Mouse (Mus musculus) embryonic facial prominence, embryonic 15.5 days (tissue): ENCODE results near the gene Flvcr1. TPM values are rescaled to one million over a fixed set of nuclear protein-coding genes. Genes with fewer than 3 reads are reported as not detected.

Source experiments
- ATAC-seq: fragments of 200-750 bp; cut with Nextera tagmentation; 2 replicates; pipeline ENCODE4 v1.8.0; 2017; ENCODE audit warnings: low read depth, moderate TSS enrichment; ENCODE audit not compliant: insufficient number of reproducible peaks, low FRiP score, low TSS enrichment
- H3K27ac ChIP-seq: fragments of 300-500 bp; sonication (generic); replicated peaks from 2 replicates; pipeline ENCODE4 v1.5.1; 2015; ENCODE audit warnings: mild to moderate bottlenecking, inconsistent platforms
- H3K27me3 ChIP-seq: fragments of 300-500 bp; sonication (generic); 2 replicates; pipeline ENCODE4 v1.6.1; 2015; ENCODE audit warnings: inconsistent platforms
- H3K36me3 ChIP-seq: fragments of 300-500 bp; sonication (generic); 2 replicates; pipeline ENCODE4 v1.6.1; 2015; ENCODE audit warnings: mild to moderate bottlenecking, inconsistent platforms
- H3K4me1 ChIP-seq: fragments of 300-500 bp; sonication (generic); 2 replicates; pipeline ENCODE4 v1.6.1; 2015; ENCODE audit warnings: inconsistent platforms
- H3K4me2 ChIP-seq: fragments of 300-500 bp; sonication (generic); replicated peaks from 2 replicates; pipeline ENCODE4 v1.6.1; 2015; ENCODE audit warnings: mild to moderate bottlenecking, inconsistent platforms
- H3K4me3 ChIP-seq: fragments of 300-500 bp; sonication (generic); replicated peaks from 2 replicates; pipeline ENCODE4 v1.5.1; 2015; ENCODE audit warnings: mild to moderate bottlenecking, inconsistent platforms
- H3K9ac ChIP-seq: fragments of 300-500 bp; sonication (generic); 2 replicates; pipeline ENCODE4 v1.6.1; 2015; ENCODE audit warnings: inconsistent platforms
- H3K9me3 ChIP-seq: fragments of 300-500 bp; sonication (generic); replicated peaks from 2 replicates; pipeline ENCODE4 v1.6.1; 2016; ENCODE audit warnings: inconsistent platforms
- WGBS: fragments of 180-500 bp; shearing (Covaris S2); methylation state at CpG from one replicate; pipeline ENCODE4 v1.1.7; 2015; 5-methylcytosine and 5-hydroxymethylcytosine counted together
- polyA plus RNA-seq: library from polyadenylated mRNA; unstranded; fragments of >200 nt; fragmentation: Nextera tagmentation; extraction: Ambion mirVana; gene quantifications from 2 replicates; pipeline ENCODE4 v1.2.1, GENCODE M21; 2015

The Flvcr1 gene
- polyA plus RNA-seq = 5.7 and 5.9 TPM in 2 replicates

DNA sequence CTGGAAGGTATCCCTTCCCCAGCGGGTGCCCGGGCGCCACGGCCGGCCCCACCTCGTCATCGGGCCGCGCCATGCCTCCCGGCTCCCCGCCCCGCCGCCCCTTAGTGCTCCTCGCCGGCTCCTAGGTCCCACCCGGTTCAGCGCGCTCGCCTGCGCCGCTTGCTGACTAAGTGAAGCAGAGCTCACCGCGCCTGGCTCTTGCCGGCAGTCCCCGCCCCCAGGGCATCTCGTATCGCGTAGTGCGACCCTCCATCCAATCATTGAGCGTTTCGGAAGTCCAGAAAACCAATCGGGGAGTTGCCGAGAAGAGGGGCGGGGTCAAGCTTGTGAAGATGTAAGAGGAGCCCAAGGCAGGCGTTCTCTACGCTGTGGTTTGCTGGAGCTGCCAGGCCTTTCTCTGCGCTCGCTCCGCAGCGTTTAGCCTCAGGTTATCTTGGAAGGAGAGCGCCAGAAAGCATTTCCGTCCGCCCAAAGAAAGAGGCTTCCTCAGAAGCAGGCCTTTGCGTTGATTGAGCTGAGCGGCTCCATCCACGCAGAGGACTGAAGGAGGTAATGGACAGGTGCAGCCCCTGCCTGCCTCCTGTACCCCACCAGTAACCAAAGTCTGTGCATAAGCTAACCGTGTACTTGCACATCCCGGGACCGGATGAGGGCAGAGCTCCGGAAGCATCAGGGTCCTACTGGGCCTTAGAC lies at the start of gene Flvcr1:
Flvcr1 (minus strand) TSS at position 138 of the 693 bp plus-strand sequence.
- peak within 1 kb of the TSS; percentile 86 for H3K27ac ChIP-seq
- 0 out of 2 replicates have a peak, but pooled peaks cover 6% of the 10 kb centered on the region for H3K36me3 ChIP-seq
- WGBS = under 1% methylated on average over 50 of the region's 50 CpGs
- H3K9me3 ChIP-seq = no peaks in the 10 kb centered on the region
- H3K4me1 ChIP-seq = peaks cover 18% of the 10 kb centered on the region
- H3K4me3 ChIP-seq = peak within 1 kb of the TSS; percentile 67
- H3K4me2 ChIP-seq = peak within 1 kb of the TSS; percentile 89
- H3K27me3 ChIP-seq = no peaks in the 10 kb centered on the region
- ATAC-seq = peak; percentile 99
- H3K9ac ChIP-seq = peak within 1 kb of the TSS; percentile 65

- no peaks in the 10 kb centered on the region for H3K27me3 ChIP-seq
- H3K27ac ChIP-seq = no peak overlapping the region
- no peak overlapping the region for H3K4me3 ChIP-seq
- no peaks in the 10 kb centered on the region for H3K9me3 ChIP-seq
- peaks cover 59% of the 10 kb centered on the region for H3K36me3 ChIP-seq
- no peaks in the 10 kb centered on the region for H3K4me1 ChIP-seq
- no peak overlapping the region for H3K9ac ChIP-seq
- no peak overlapping the region for H3K4me2 ChIP-seq
- WGBS = 54% methylated on average over 10 of the region's 10 CpGs
- ATAC-seq = no peak
Observed at GRCm38 (mm10) chr1:191075199-191075883, 49.4 kb upstream of the Flvcr1 start.

DNA sequence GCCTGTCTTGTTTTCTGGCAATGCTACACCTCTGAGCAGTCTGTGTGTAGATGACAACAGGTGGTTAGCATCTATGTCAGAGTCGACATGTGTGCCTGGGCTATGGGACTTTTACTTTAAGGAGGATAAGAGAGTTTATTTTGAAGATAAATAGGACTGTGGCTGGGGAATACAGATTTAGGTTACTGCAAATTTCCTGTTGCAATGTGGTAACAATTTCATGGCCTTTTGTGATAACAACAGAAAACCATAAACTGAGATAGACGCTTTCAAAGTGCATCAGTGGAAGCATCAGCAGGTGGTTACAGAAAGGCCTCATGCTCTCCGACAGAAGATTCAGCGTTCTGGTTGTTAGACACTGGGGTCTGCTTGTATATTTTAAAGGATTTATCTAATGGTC lies 47.5 kb upstream of the Flvcr1 start:
- 81% methylated on average over 4 of the region's 4 CpGs for WGBS
- Histone ChIP-seq H3K4me3 (no peak overlapping the region), H3K4me1 (no peaks in the 10 kb centered on the region), H3K36me3 (peaks cover 62% of the 10 kb centered on the region), H3K9ac (no peak overlapping the region), H3K27ac (no peak overlapping the region), H3K9me3 (no peaks in the 10 kb centered on the region), H3K27me3 (no peaks in the 10 kb centered on the region), H3K4me2 (no peak overlapping the region)
- ATAC-seq = no peak

GRCm38 (mm10) chr1:191073001-191073400 lies 47.0 kb upstream of the Flvcr1 start:
- Histone ChIP-seq H3K4me3 (no peak overlapping the region), H3K36me3 (peaks cover 61% of the 10 kb centered on the region), H3K9me3 (no peaks in the 10 kb centered on the region), H3K4me1 (no peaks in the 10 kb centered on the region), H3K27me3 (no peaks in the 10 kb centered on the region), H3K27ac (0 out of 2 replicates have a peak overlapping the region, but pooled peaks have one; percentile 17), H3K4me2 (no peak overlapping the region), H3K9ac (no peak overlapping the region)
- ATAC-seq = no peak
- whole genome bisulfite sequencing = 81% methylated on average over 6 of the region's 6 CpGs

- Histone ChIP-seq H3K9ac (no peak overlapping the region), H3K27me3 (no peaks in the 10 kb centered on the region), H3K4me3 (no peak overlapping the region), H3K4me1 (no peaks in the 10 kb centered on the region), H3K27ac (0 out of 2 replicates have a peak overlapping the region, but pooled peaks have one; percentile 17), H3K4me2 (no peak overlapping the region), H3K9me3 (no peaks in the 10 kb centered on the region), H3K36me3 (peaks cover 64% of the 10 kb centered on the region)
- ATAC-seq = no peak
- WGBS = 89% methylated on average over 16 of the region's 16 CpGs
Observed at GRCm38 (mm10) chr1:191072329-191072913, 46.5 kb upstream of the Flvcr1 start.

DNA sequence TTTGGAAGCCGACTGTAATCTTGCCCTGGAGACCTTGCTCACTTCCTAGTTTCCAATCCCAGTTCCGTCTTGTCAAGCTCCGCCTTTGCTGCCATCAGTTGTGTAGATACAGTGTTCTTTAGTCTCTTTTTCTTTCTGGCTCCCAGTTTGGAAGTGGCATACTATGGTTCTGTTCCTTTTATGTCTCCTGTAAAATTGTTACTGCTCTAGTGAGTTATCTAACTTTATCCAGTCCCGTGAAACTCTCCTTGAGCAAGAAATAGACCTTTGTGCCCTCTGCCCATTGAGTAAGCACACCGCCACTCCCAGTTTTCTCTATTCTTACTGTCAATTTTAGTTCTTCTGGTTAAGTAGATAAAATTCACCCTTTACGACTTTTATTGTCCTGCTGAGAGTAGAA lies 45.7 kb upstream of the Flvcr1 start:
- Histone ChIP-seq H3K27ac (no peak overlapping the region), H3K4me3 (no peak overlapping the region), H3K9ac (no peak overlapping the region), H3K4me1 (no peaks in the 10 kb centered on the region), H3K4me2 (no peak overlapping the region), H3K36me3 (peaks cover 58% of the 10 kb centered on the region), H3K9me3 (no peaks in the 10 kb centered on the region), H3K27me3 (no peaks in the 10 kb centered on the region)
- no peak for ATAC-seq
- 88% methylated on average over 6 of the region's 6 CpGs for WGBS

DNA sequence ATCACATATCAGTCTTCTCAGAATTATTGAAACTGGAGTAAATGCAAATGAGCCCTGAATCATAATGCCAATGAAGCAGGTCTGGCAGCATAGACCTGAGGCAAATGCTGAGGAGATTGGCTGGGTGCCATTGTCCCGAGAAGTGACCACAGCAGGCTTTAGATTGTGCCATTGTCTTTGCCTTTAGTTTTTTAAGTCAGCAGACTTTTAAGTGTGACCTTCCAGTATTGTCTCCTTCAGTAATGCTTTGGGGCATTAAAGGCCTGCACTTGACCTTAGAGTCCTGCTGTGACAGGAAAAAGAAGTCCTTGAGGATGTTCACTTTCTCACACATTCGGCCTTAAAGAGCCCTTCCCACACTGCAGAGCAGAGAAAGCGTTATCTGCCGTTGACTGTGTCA lies 44.3 kb upstream of the Flvcr1 start:
- ATAC-seq = no peak
- H3K27me3 ChIP-seq = no peaks in the 10 kb centered on the region
- no peak overlapping the region for H3K9ac ChIP-seq
- H3K36me3 ChIP-seq = peaks cover 65% of the 10 kb centered on the region
- 91% methylated on average over 4 of the region's 4 CpGs for WGBS
- no peak overlapping the region for H3K4me2 ChIP-seq
- no peak overlapping the region for H3K4me3 ChIP-seq
- H3K4me1 ChIP-seq = no peaks in the 10 kb centered on the region
- no peak overlapping the region for H3K27ac ChIP-seq
- no peaks in the 10 kb centered on the region for H3K9me3 ChIP-seq

- H3K36me3 ChIP-seq = peaks cover 59% of the 10 kb centered on the region
- no peak overlapping the region for H3K4me2 ChIP-seq
- no peak overlapping the region for H3K9ac ChIP-seq
- H3K4me1 ChIP-seq = peaks cover 7% of the 10 kb centered on the region
- no peaks in the 10 kb centered on the region for H3K27me3 ChIP-seq
- 84% methylated on average over 5 of the region's 5 CpGs for WGBS
- H3K4me3 ChIP-seq = no peak overlapping the region
- no peaks in the 10 kb centered on the region for H3K9me3 ChIP-seq
- no peak for ATAC-seq
- no peak overlapping the region for H3K27ac ChIP-seq
Observed at GRCm38 (mm10) chr1:191068377-191068776, 42.4 kb upstream of the Flvcr1 start.

DNA sequence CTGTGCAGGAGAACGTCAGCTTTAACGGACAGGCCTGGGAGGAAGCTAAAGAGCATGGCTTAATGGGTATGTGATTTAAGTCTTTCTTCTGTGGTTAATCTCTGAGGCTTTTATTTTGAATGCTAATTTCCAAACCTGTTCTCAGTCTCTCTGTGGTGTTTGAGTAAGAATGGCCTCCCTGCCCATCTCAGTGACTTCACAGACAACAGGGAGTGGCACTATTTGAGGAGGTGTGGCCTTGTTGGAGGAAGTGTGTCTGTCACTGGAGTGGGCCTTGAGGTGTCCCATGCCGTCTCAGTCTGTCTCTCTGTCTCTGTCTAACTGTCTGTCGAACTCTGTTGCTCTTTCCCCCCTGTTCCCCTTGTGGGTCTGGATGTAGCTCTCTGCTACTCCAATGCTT lies 39.2 kb upstream of the Flvcr1 start:
- Histone ChIP-seq H3K4me3 (no peak overlapping the region), H3K9ac (no peak overlapping the region), H3K36me3 (peaks cover 29% of the 10 kb centered on the region), H3K27ac (no peak overlapping the region), H3K9me3 (no peaks in the 10 kb centered on the region), H3K4me2 (no peak overlapping the region), H3K27me3 (no peaks in the 10 kb centered on the region), H3K4me1 (peaks cover 10% of the 10 kb centered on the region)
- WGBS = 86% methylated on average over 4 of the region's 4 CpGs
- ATAC-seq = no peak

- Histone ChIP-seq H3K4me2 (no peak overlapping the region), H3K36me3 (peaks cover 23% of the 10 kb centered on the region), H3K9ac (no peak overlapping the region), H3K27me3 (no peaks in the 10 kb centered on the region), H3K4me1 (peaks cover 10% of the 10 kb centered on the region), H3K27ac (no peak overlapping the region), H3K4me3 (no peak overlapping the region), H3K9me3 (no peaks in the 10 kb centered on the region)
- WGBS = 80% methylated on average over 2 of the region's 2 CpGs
- no peak for ATAC-seq
Observed at GRCm38 (mm10) chr1:191064535-191064934, 38.6 kb upstream of the Flvcr1 start.

DNA sequence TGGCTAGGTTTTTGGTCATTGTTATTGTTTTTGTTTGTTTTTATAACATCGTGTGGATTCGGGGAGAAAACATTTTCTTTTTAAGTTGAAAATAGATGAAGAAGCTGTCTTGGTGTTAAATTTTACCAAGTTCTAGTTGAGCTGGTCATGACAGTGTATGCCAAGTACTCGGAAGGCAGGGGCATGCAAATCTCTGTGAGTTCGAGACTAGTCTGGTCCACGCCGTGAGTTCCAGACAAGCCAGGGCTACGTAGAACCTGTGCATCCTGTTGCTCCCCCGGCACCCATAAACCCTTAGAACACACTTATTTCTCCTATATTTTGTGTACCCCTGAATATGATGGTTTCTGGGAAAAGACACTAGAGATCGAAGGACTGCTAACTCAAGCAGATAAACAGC lies 37.7 kb upstream of the Flvcr1 start:
- Histone ChIP-seq H3K27ac (no peak overlapping the region), H3K9ac (no peak overlapping the region), H3K36me3 (peaks cover 18% of the 10 kb centered on the region), H3K4me1 (peaks cover 10% of the 10 kb centered on the region), H3K4me3 (peak overlapping the region; percentile 83), H3K4me2 (peak overlapping the region; percentile 92), H3K9me3 (no peaks in the 10 kb centered on the region), H3K27me3 (no peaks in the 10 kb centered on the region)
- ATAC-seq = no peak
- WGBS = 56% methylated on average over 9 of the region's 9 CpGs
